Mouse (Mus musculus) liver, embryonic 16.5 days (tissue): ENCODE measurements at regions not wholly inside any gene's neighbourhood (a gene's known extent, or its start where the extent isn't known, plus 50 kb on each side); places are given as distances from the start of the nearest gene placed in this dataset.

Source experiments
- ATAC-seq: fragments of 200-750 bp; cut with Nextera tagmentation; 2 replicates; pipeline ENCODE4 v1.8.0; 2017; ENCODE audit warnings: low read depth, mild to moderate bottlenecking, moderate number of reproducible peaks, moderate library complexity
- H3K27ac ChIP-seq: fragments of 300-500 bp; sonication (generic); 2 replicates; pipeline ENCODE4 v1.5.1; 2014; ENCODE audit warnings: mild to moderate bottlenecking, low read length
- H3K27me3 ChIP-seq: fragments of 300-500 bp; sonication (generic); 2 replicates; pipeline ENCODE4 v1.6.1; 2014; ENCODE audit warnings: low read depth, low read length, mixed read lengths; ENCODE audit not compliant: control insufficient read depth, insufficient read depth
- H3K36me3 ChIP-seq: fragments of 300-500 bp; sonication (generic); 2 replicates; pipeline ENCODE4 v1.6.1; 2014; ENCODE audit warnings: mild to moderate bottlenecking; ENCODE audit not compliant: control insufficient read depth, insufficient read depth
- H3K4me1 ChIP-seq: fragments of 300-500 bp; sonication (generic); 2 replicates; pipeline ENCODE4 v1.6.1; 2014; ENCODE audit warnings: low read depth, low read length, mixed read lengths; ENCODE audit not compliant: control insufficient read depth
- H3K4me2 ChIP-seq: fragments of 300-500 bp; sonication (generic); 2 replicates; pipeline ENCODE4 v1.6.1; 2014; ENCODE audit warnings: low read depth, low read length, mixed read lengths
- H3K4me3 ChIP-seq: fragments of 300-500 bp; sonication (generic); 2 replicates; pipeline ENCODE4 v1.5.1; 2014; ENCODE audit warnings: low read depth, mild to moderate bottlenecking, low read length
- H3K9ac ChIP-seq: fragments of 300-500 bp; sonication (generic); 2 replicates; pipeline ENCODE4 v1.6.1; 2014; ENCODE audit warnings: low read depth, low read length
- H3K9me3 ChIP-seq: fragments of 300-500 bp; sonication (generic); replicated peaks from 2 replicates; pipeline ENCODE4 v1.6.1; 2016; ENCODE audit warnings: low read length; ENCODE audit not compliant: control insufficient read depth
- WGBS: fragments of 180-500 bp; shearing (Covaris S2); extraction: QIAGEN DNeasy Blood & Tissue Kit; methylation state at CpG from one replicate; pipeline ENCODE4 v1.1.7; 2014; ENCODE audit not compliant: insufficient replicate concordance; 5-methylcytosine and 5-hydroxymethylcytosine counted together

DNA sequence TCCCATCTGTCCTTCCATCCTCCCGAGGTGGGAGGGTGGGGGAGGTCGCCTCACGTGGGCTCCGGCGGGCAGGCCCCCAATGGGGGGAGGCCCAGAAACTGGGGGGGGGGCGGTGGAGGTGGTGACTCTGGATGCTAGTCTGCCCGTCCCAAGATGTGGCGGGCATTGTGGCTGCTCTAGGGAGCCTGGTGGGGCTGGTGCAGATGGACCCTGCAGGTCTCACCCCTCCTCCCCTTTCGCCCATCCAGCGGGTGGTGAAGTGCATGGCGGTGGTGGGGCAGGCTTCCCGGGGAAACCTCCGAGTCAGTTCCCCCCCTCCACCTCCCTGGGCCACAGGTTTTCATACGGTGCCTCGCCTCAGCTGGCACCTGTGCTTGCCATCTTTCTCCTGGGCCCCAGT, 88.6 kb downstream of the Inhba start:
- H3K9me3 ChIP-seq = peaks cover 11% of the 10 kb centered on the region
- H3K27ac ChIP-seq = no peak overlapping the region
- no peaks in the 10 kb centered on the region for H3K36me3 ChIP-seq
- no peak overlapping the region for H3K4me2 ChIP-seq
- H3K4me1 ChIP-seq = no peaks in the 10 kb centered on the region
- H3K27me3 ChIP-seq = no peaks in the 10 kb centered on the region
- no peak overlapping the region for H3K9ac ChIP-seq
- no peak overlapping the region for H3K4me3 ChIP-seq
- no peak for ATAC-seq
- 70% methylated on average over 8 of the region's 15 CpGs for WGBS

DNA sequence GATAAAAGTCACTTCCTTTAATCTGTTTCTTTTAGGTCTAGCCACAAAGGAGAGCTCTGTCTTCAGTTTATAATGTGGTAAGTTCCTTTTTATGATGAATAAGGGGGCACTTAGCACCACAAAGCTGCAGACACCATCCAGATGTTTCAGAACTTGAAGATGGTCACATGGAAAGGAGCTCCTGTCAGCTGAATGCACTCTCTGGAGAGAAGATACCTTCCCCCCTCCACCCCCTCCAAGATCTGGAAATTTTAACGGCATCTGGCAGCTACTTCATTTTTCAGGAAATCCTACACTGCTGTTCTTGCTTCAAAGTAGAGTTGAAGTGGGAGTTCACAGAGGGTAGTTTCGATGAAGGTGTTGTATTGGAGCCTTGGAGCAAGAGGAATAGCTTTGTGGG, 103.2 kb downstream of the Inhba start:
- Histone ChIP-seq H3K4me1 (no peaks in the 10 kb centered on the region), H3K4me2 (no peak overlapping the region), H3K36me3 (no peaks in the 10 kb centered on the region), H3K9ac (no peak overlapping the region), H3K27me3 (no peaks in the 10 kb centered on the region), H3K27ac (no peak overlapping the region), H3K9me3 (no peaks in the 10 kb centered on the region), H3K4me3 (no peak overlapping the region)
- WGBS = 45% methylated on average over 2 of the region's 2 CpGs
- no peak for ATAC-seq

DNA sequence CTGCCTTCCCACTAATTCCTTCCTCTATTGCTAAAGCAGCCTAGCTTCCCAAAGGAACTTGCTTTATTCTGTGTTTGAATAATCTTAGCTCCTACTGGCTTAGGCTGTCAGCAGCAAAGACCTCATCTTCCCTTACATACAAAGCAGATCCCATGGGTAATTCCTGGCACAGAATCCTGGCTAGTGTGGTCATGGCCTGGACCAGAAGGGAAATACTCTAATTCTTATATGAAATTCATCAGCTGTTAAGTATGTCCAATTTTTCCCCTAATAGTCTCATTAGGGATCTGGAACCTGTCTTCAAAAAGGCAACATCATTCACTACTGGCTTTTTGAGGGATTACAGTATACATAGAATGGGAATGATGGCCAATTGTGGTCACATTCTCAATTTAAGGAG, 135.0 kb downstream of the Inhba start:
- no peak overlapping the region for H3K4me2 ChIP-seq
- no peaks in the 10 kb centered on the region for H3K27me3 ChIP-seq
- no peak overlapping the region for H3K27ac ChIP-seq

DNA sequence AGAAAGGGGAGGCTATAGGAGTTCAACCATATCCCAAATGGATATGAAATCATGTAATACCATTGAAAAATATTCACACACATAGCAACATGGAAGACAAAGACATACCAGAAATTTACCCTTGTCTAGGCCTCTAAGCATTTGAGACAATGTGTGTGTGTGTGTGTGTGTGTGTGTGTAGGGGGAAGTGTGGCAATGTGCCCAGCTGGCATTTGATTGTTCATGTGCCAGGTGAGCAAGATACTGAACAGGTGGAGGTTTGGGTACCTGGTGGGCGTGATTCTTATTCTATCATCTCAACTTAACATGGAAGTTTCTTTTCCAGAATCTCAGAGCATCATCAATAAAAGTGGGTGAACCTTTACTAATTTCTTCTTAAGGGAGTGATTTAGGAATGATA, 143.3 kb downstream of the Inhba start:
- no peaks in the 10 kb centered on the region for H3K27me3 ChIP-seq
- no peak overlapping the region for H3K4me3 ChIP-seq
- no peaks in the 10 kb centered on the region for H3K4me1 ChIP-seq
- no peaks in the 10 kb centered on the region for H3K36me3 ChIP-seq
- no peaks in the 10 kb centered on the region for H3K9me3 ChIP-seq
- H3K4me2 ChIP-seq = no peak overlapping the region
- ATAC-seq = no peak
- H3K27ac ChIP-seq = no peak overlapping the region
- no peak overlapping the region for H3K9ac ChIP-seq
- WGBS = 57% methylated on average over 1 of the region's 1 CpGs

More for the DNA sequence above, 135.0 kb downstream of the Inhba start:
- Histone ChIP-seq H3K9ac (no peak overlapping the region), H3K4me1 (no peaks in the 10 kb centered on the region), H3K4me3 (no peak overlapping the region), H3K36me3 (no peaks in the 10 kb centered on the region), H3K9me3 (no peaks in the 10 kb centered on the region)
- no peak for ATAC-seq

DNA sequence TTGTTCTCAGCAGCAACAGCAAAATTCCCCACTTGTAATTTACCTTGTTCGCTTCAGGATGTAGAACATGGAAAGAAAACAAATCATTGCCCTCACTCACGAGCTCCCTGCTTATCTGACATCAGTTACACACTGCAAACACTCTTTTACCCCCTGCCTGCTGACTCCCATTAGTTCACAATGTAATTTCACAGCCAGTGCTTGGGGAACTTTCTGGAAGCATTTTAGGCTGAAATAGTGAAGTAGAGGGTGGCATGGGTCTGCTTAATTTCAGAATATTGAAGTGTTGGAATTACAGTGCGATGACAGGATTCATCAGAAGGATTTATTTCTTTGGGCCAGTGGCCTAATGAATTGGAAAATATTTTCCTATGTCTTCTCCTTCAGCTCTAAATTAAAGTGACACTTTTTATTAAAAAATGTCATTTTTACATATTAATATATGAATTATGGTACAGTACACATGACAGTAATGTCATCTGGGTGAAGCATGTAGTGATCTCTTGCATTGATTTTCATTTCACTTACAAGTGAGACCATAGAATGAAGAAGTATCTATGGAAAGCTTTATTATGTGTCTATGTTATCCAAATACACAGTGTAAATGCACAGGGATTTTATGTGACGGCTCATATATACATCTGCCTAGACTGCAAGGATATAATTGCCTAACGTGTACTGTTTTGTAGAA, 153.7 kb downstream of the Inhba start:
- Histone ChIP-seq H3K9ac (no peak overlapping the region), H3K27me3 (no peaks in the 10 kb centered on the region), H3K4me1 (no peaks in the 10 kb centered on the region), H3K9me3 (no peaks in the 10 kb centered on the region), H3K36me3 (no peaks in the 10 kb centered on the region), H3K4me2 (no peak overlapping the region), H3K4me3 (no peak overlapping the region), H3K27ac (no peak overlapping the region)
- no peak for ATAC-seq
- 54% methylated on average over 5 of the region's 5 CpGs for WGBS

DNA sequence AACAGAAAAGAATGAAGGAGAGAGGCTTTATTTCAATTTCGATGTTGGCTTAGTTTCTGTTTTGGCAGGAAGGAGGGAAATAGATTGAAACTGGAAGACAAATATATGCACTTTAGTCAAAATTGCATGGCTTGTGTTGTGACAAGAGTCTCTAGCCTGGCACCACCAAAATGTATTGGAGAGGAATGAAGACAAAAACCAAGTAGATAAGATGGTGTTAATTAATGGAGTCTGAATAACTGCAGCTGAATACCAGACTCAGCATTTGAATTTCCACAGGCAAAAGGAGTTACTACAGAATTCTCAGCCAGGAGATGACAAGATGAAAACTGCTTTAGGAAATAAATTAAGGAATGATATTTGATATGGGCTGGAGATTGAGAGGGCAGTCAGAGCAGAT, 185.0 kb downstream of the Inhba start:
- H3K4me2 ChIP-seq = no peak overlapping the region
- WGBS = 56% methylated on average over 1 of the region's 1 CpGs
- no peak for ATAC-seq

DNA sequence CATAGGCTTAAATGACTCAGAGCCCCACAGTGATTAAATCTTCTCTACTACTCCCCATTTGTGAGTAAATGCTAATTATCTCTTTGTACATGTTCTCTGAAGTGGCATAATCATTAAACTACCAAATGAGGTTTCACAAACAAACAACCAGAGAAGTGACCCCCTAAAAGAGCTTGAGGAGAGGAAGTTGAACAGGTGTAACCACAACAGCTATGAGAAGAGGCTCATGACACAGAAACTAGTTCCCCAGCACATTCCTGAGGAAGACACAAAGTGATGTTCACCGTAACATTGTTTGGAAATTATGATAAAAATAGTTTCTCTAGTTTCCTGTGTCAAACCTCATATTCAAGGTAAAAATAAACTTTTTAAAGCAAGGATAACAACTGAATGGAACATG, 188.4 kb downstream of the Inhba start:
- WGBS = 58% methylated on average over 1 of the region's 1 CpGs
- Histone ChIP-seq H3K9me3 (no peaks in the 10 kb centered on the region), H3K27ac (no peak overlapping the region), H3K9ac (no peak overlapping the region), H3K4me2 (no peak overlapping the region), H3K4me3 (no peak overlapping the region), H3K27me3 (no peaks in the 10 kb centered on the region), H3K36me3 (no peaks in the 10 kb centered on the region), H3K4me1 (no peaks in the 10 kb centered on the region)
- no peak for ATAC-seq

More for the DNA sequence above, 185.0 kb downstream of the Inhba start:
- Histone ChIP-seq H3K4me3 (no peak overlapping the region), H3K4me1 (no peaks in the 10 kb centered on the region), H3K27ac (no peak overlapping the region), H3K27me3 (no peaks in the 10 kb centered on the region), H3K9ac (no peak overlapping the region), H3K36me3 (no peaks in the 10 kb centered on the region), H3K9me3 (no peaks in the 10 kb centered on the region)

DNA sequence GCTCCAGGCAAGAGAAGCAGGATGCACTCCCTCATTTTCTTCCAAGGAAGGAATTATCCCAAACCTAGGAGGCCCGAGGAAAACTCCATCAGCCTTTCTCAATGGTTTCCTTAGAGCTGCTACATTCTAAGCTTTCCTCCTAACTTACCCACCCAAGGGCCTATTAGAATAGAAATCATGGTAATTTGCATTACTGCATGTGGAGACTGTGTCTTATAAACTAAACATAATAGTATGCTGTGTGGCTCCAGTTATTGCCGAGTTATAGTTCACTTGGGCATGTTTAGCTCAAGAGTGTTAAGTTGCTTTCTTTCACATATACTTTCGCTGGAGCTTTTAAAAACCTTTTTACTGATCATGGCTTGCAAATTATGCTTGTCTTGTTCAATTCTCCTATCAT, 191.5 kb downstream of the Inhba start:
- no peaks in the 10 kb centered on the region for H3K36me3 ChIP-seq
- no peak for ATAC-seq
- no peaks in the 10 kb centered on the region for H3K4me1 ChIP-seq
- H3K27ac ChIP-seq = no peak overlapping the region
- no peaks in the 10 kb centered on the region for H3K9me3 ChIP-seq
- H3K4me2 ChIP-seq = no peak overlapping the region
- 56% methylated on average over 3 of the region's 3 CpGs for WGBS
- no peak overlapping the region for H3K4me3 ChIP-seq
- H3K9ac ChIP-seq = no peak overlapping the region
- no peaks in the 10 kb centered on the region for H3K27me3 ChIP-seq

DNA sequence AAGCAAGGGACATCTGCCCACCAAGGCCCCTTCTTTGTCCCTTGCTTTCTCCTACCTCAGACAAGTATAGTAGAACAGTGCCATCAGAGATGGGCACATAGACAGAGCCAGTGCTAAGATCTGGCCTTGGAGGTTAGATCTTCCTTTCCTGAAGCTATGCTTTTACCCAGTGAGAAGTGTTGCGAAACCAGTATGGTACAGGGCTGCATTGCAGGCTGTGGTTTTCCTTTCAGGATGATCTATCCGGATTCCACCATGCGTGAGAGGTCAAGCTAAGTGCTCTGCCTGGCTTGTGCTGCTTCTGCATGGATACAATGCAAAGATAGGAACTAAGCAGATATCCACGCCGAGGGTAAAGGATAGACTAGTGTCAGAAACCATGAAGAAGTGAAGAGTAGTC, 192.4 kb downstream of the Inhba start:
- H3K9ac ChIP-seq = no peak overlapping the region
- 34% methylated on average over 5 of the region's 5 CpGs for WGBS
- no peak overlapping the region for H3K4me2 ChIP-seq
- H3K27ac ChIP-seq = no peak overlapping the region
- H3K36me3 ChIP-seq = no peaks in the 10 kb centered on the region
- no peaks in the 10 kb centered on the region for H3K4me1 ChIP-seq
- no peak for ATAC-seq
- no peaks in the 10 kb centered on the region for H3K27me3 ChIP-seq
- no peaks in the 10 kb centered on the region for H3K9me3 ChIP-seq
- no peak overlapping the region for H3K4me3 ChIP-seq
